Mouse (Mus musculus) left cerebral cortex, adult 18-20 months (tissue): ENCODE results near the gene Lsamp. TPM values are rescaled to one million over a fixed set of nuclear protein-coding genes. Genes with fewer than 3 reads are reported as not detected.

Experiments
- DNase-seq, 2 experiments: peaks; one replicate each; pipeline ENCODE4 v3.0.0; 2021 to 2022; ENCODE audit warnings: low spot score in 2 of 2, mixed read lengths in 1 of 2
- total RNA-seq, 2 experiments: library from RNA; stranded (reverse); gene quantifications; 2 replicates each; pipeline ENCODE4 v1.2.3; 2021

The Lsamp gene
- total RNA-seq, 2 experiments from 2014 or later, result 200 to 230 TPM

- no peak for DNase-seq
These were observed 1887.9 kb downstream of the Lsamp start for GRCm38 (mm10) chr16:41871917-41872593.

GRCm38 (mm10) chr16:41888546-41889165 lies 1904.5 kb downstream of the Lsamp start:
- DNase-seq, result no peak

- DNase-seq, result peak; percentile 45 to 66
These were observed 1916.6 kb downstream of the Lsamp start for GRCm38 (mm10) chr16:41900783-41901182.

- DNase-seq, result peak; percentile 25 to 35
These were observed 1919.5 kb downstream of the Lsamp start for GRCm38 (mm10) chr16:41903654-41904053.

GRCm38 (mm10) chr16:41912584-41913193 lies 1928.5 kb downstream of the Lsamp start:
- no peak for DNase-seq

- DNase-seq, result no peak
These were observed 1929.2 kb downstream of the Lsamp start for GRCm38 (mm10) chr16:41913346-41913745.

- DNase-seq, result no peak
These were observed 1932.2 kb downstream of the Lsamp start for GRCm38 (mm10) chr16:41916342-41916741.

- no peak for DNase-seq
These were observed 1933.1 kb downstream of the Lsamp start for GRCm38 (mm10) chr16:41917057-41917821.

GRCm38 (mm10) chr16:41929546-41929945 lies 1945.4 kb downstream of the Lsamp start:
- DNase-seq, result no peak

GRCm38 (mm10) chr16:41935701-41936100 lies 1951.5 kb downstream of the Lsamp start:
- peak; percentile 25 to 61 for DNase-seq

- DNase-seq, result no peak
These were observed 1952.9 kb downstream of the Lsamp start for GRCm38 (mm10) chr16:41936908-41937595.

GRCm38 (mm10) chr16:41937596-41937990 lies 1953.4 kb downstream of the Lsamp start:
- DNase-seq, result no peak

GRCm38 (mm10) chr16:41938258-41938657 lies 1954.1 kb downstream of the Lsamp start:
- peak; percentile 33 to 56 for DNase-seq

GRCm38 (mm10) chr16:41941591-41942315 lies 1957.6 kb downstream of the Lsamp start:
- DNase-seq, result no peak

GRCm38 (mm10) chr16:41957811-41958210 lies 1973.7 kb downstream of the Lsamp start:
- DNase-seq, result no peak

GRCm38 (mm10) chr16:41965636-41966035 lies 1981.5 kb downstream of the Lsamp start:
- DNase-seq, result no peak

- DNase-seq, result peak in 1 of 2 experiments; percentile 16
These were observed 1985.1 kb downstream of the Lsamp start for GRCm38 (mm10) chr16:41969215-41969614.

- DNase-seq, result no peak
These were observed 1990.9 kb downstream of the Lsamp start for GRCm38 (mm10) chr16:41974866-41975719.

- DNase-seq, result no peak
These were observed 1992.7 kb downstream of the Lsamp start for GRCm38 (mm10) chr16:41976897-41977296.
